In the genomic region with DNA sequence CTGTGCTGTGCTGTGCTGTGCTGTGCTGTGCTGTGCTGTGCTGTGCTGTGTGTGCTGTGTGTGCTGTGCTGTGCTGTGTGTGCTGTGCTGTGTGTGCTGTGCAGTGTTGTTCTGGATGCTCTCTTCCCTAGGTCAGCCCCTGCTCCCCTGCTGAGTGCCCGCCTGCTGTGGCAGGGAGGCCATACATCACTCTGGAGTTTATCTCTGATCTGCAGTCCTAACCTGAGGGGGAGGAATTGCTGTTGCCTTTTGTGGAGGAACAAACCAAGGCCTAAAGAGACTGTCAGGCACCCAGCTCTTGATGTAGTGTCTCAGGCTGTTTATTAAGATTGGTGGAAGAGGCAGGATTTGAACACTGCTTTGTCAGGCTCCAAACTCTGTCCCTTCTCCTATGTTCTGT, we compare ENCODE assay signal across 26 mouse cellular contexts. TPM values are rescaled to one million over a fixed set of nuclear protein-coding genes. Genes with fewer than 3 reads are reported as not detected.
DNase-seq lines count a peak whose midpoint lies in the region; ATAC-seq and TF ChIP-seq lines count a peak whose summit lies in the region.
"Had no signal": no experiment of that assay in that cellular context is flagged by ENCODE, and none has a peak within 500 bp of the region (broad histone marks: within the 10 kb centered on the region; RNA-seq: fewer than 3 reads in every experiment).

No protein-coding gene starts in this region.

- H3K9ac ChIP-seq in liver, embryonic 11.5 days (ENCODE audit: low read depth, low read length) = no peak overlapping the region
- H3K9ac ChIP-seq in liver, postnatal 0 days (replicated peaks) = no peak overlapping the region
- H3K9ac ChIP-seq: forebrain, embryonic 13.5 days; heart, embryonic 13.5 days; hindbrain, embryonic 13.5 days; neural tube, embryonic 12.5 days had no signal

- H3K4me2 ChIP-seq in liver, embryonic 11.5 days = peak overlapping the region; percentile 7; the same call in 1 of the 2 replicates
- no peak overlapping the region for H3K4me2 ChIP-seq in liver, postnatal 0 days (ENCODE audit: low read depth, low read length)
- H3K4me2 ChIP-seq: embryonic facial prominence, embryonic 13.5 days; forebrain, embryonic 13.5 days; heart, embryonic 13.5 days; hindbrain, embryonic 13.5 days; neural tube, embryonic 12.5 days had no signal

- no peak for TF ChIP-seq CTCF in G1E (IDR thresholded peaks at IDR 0.05; ENCODE audit: low read depth, low read length)
- TF ChIP-seq CTCF in liver, postnatal 0 days (IDR thresholded peaks at IDR 0.05; ENCODE audit: low read depth) = no peak

- peak overlapping the region; percentile 53; the same call in 1 of the 2 replicates for H3K4me3 ChIP-seq in G1E (ENCODE audit: low read depth, low read length)
- H3K4me3 ChIP-seq in liver, embryonic 11.5 days (ENCODE audit: low read depth, low read length) = no peak overlapping the region
- no peak overlapping the region for H3K4me3 ChIP-seq in liver, postnatal 0 days (ENCODE audit: low read depth, low read length)
- H3K4me3 ChIP-seq: embryonic facial prominence, embryonic 13.5 days; forebrain, embryonic 13.5 days; heart, embryonic 13.5 days; hindbrain, embryonic 13.5 days; neural tube, embryonic 12.5 days had no signal

- H3K27me3 ChIP-seq in G1E (ENCODE audit: insufficient read depth, low read length) = peaks cover 39% of the 10 kb centered on the region
- peaks cover 44% of the 10 kb centered on the region for H3K27me3 ChIP-seq in liver, embryonic 11.5 days (replicated peaks; ENCODE audit: control insufficient read depth, insufficient read depth, low read length)
- peaks cover 41% of the 10 kb centered on the region for H3K27me3 ChIP-seq in liver, postnatal 0 days (ENCODE audit: insufficient read depth, low read length)

- peak; percentile 71 for ATAC-seq in G1E (ENCODE audit: extremely low read depth, insufficient number of reproducible peaks, low FRiP score, poor library complexity, severe bottlenecking)
- ATAC-seq in liver, embryonic 11.5 days (replicated peaks; ENCODE audit: low FRiP score) = peak; percentile 83
- peak; percentile 28; the same call in 1 of the 2 replicates for ATAC-seq in liver, postnatal 0 days
- ATAC-seq: forebrain, embryonic 13.5 days had no signal

- TF ChIP-seq EP300 in liver, postnatal 0 days (IDR thresholded peaks at IDR 0.05; ENCODE audit: low read depth) = no peak

- peak overlapping the region; percentile 68 for H3K27ac ChIP-seq in liver, embryonic 11.5 days (ENCODE audit: low read depth, low read length)
- H3K27ac ChIP-seq in liver, postnatal 0 days (ENCODE audit: low read depth) = no peak overlapping the region
- H3K27ac ChIP-seq: embryonic facial prominence, embryonic 13.5 days; forebrain, embryonic 13.5 days; heart, embryonic 13.5 days; hindbrain, embryonic 13.5 days; neural tube, embryonic 12.5 days had no signal

- H3K36me3 ChIP-seq in G1E (replicated peaks) = no peaks in the 10 kb centered on the region
- no peaks in the 10 kb centered on the region for H3K36me3 ChIP-seq in liver, embryonic 11.5 days (ENCODE audit: control insufficient read depth, insufficient read depth, low read length)
- no peaks in the 10 kb centered on the region for H3K36me3 ChIP-seq in liver, postnatal 0 days (replicated peaks; ENCODE audit: insufficient read depth, low read length)
- H3K36me3 ChIP-seq: embryonic facial prominence, embryonic 13.5 days; heart, embryonic 13.5 days; hindbrain, embryonic 13.5 days; neural tube, embryonic 12.5 days had no signal

- H3K9me3 ChIP-seq in G1E (replicated peaks) = peaks cover 4% of the 10 kb centered on the region
- H3K9me3 ChIP-seq in liver, embryonic 11.5 days (ENCODE audit: control insufficient read depth, low read length) = no peaks in the 10 kb centered on the region
- H3K9me3 ChIP-seq in liver, postnatal 0 days (ENCODE audit: low read length) = no peaks in the 10 kb centered on the region
- H3K9me3 ChIP-seq: embryonic facial prominence, embryonic 13.5 days; forebrain, embryonic 13.5 days; heart, embryonic 13.5 days; hindbrain, embryonic 13.5 days; neural tube, embryonic 12.5 days had no signal

- H3K4me1 ChIP-seq in G1E (ENCODE audit: insufficient read depth, low read depth, low read length) = peaks cover 88% of the 10 kb centered on the region
- H3K4me1 ChIP-seq in liver, embryonic 11.5 days (replicated peaks; ENCODE audit: control insufficient read depth, insufficient read depth, low read length) = peaks cover 43% of the 10 kb centered on the region
- H3K4me1 ChIP-seq in liver, postnatal 0 days (ENCODE audit: insufficient read depth) = peaks cover 19% of the 10 kb centered on the region

- WGBS in liver, embryonic 11.5 days = 21% methylated on average over 1 of the region's 1 CpGs
- 38% methylated on average over 1 of the region's 1 CpGs for WGBS in liver, postnatal 0 days (ENCODE audit: insufficient replicate concordance)

- peak; percentile 31 for DNase-seq in embryo, embryonic 10 days (ENCODE audit: low spot score)
- DNase-seq in embryo, embryonic 9.5 days (ENCODE audit: extremely low spot score) = no peak
- DNase-seq in G1E (ENCODE audit: low spot score) = peak; percentile 88
- no peak for DNase-seq in liver, embryonic 11.5 days (ENCODE audit: low spot score)
- no peak for DNase-seq in liver, postnatal 0 days
- DNase-seq in left cerebral cortex, postnatal 36 days (ENCODE audit: low spot score in 2 of 2) = no peak
- no peak for DNase-seq in left cerebral cortex, adult 8-10 months (ENCODE audit: low spot score in 2 of 2)
- no peak for DNase-seq in testis, postnatal 10 days (ENCODE audit: low spot score)
- DNase-seq: adrenal gland, postnatal 25 days; cerebellum, adult 11-12 months; heart, adult 11 months; heart, postnatal 14 days; kidney, adult 11 months; lung, adult 18-20 months; lung, postnatal 14 days; retina, postnatal 1 day; right cerebral cortex, postnatal 25 days; spleen, adult 18-20 months; thymus, postnatal 14 days had no signal

- intact Hi-C loops in left cerebral cortex, postnatal 36 days (cut with DNase I) = no loop called here

RNA-seq across cellular contexts. Expression of gene Asic4, which starts 12.4 kb away (rescaled TPM):
- 1.1 and 2.9 TPM in 2 replicates for total RNA-seq in G1E (2014; fragmentation: Nextera tagmentation)
- total RNA-seq in G1E (2017) = 1.7 and 2.6 TPM in 2 replicates
- 8.7 and 8.8 TPM in 2 replicates for polyA plus RNA-seq in G1E (2012)
- 0.56 and 0.65 TPM in 2 replicates for polyA plus RNA-seq in liver, embryonic 11.5 days (2014; fragmentation: Nextera tagmentation; extraction: Ambion mirVana)
- not detected in 2 replicates for polyA plus RNA-seq in liver, postnatal 0 days (2015; fragmentation: Nextera tagmentation; extraction: Ambion mirVana)
- total RNA-seq in left cerebral cortex, postnatal 36 days (2021) = 10 to 100 TPM; 13.2 to 15.7 TPM
- 10 to 100 TPM; 21.5 to 26.7 (median 25.1) TPM for total RNA-seq in left cerebral cortex, adult 8-10 months (2022)
- total RNA-seq: gastrocnemius, adult 8-10 months; heart, postnatal 14 days; megakaryocyte, adult 5-6 weeks had no signal

RNA-seq across cellular contexts. Expression of gene Chpf, which starts 16.5 kb away (rescaled TPM):
- total RNA-seq in G1E (2014; fragmentation: Nextera tagmentation) = 19.9 and 23.6 TPM in 2 replicates
- total RNA-seq in G1E (2017) = 12.0 and 16.6 TPM in 2 replicates
- polyA plus RNA-seq in G1E (2012) = 119 and 121 TPM in 2 replicates
- polyA plus RNA-seq in liver, embryonic 11.5 days (2014; fragmentation: Nextera tagmentation; extraction: Ambion mirVana) = 17.7 and 17.9 TPM in 2 replicates
- 3.1 and 3.3 TPM in 2 replicates for polyA plus RNA-seq in liver, postnatal 0 days (2015; fragmentation: Nextera tagmentation; extraction: Ambion mirVana)
- total RNA-seq in left cerebral cortex, postnatal 36 days (2021) = 10 to 100 TPM; 75.3 to 86.3 TPM
- 10 to 100 TPM; 76.6 to 84.3 (median 80.0) TPM for total RNA-seq in left cerebral cortex, adult 8-10 months (2022)

RNA-seq across cellular contexts. Expression of gene Tmem198, which starts 16.7 kb away (rescaled TPM):
- total RNA-seq in G1E (2014; fragmentation: Nextera tagmentation) (0.30 TPM in 1 of 2 replicates, not detected in the other), G1E (2017) (0.76 and 1.1 TPM in 2 replicates)
- polyA plus RNA-seq in G1E (2012) = 4.0 and 4.8 TPM in 2 replicates
- 0.15 and 0.26 TPM in 2 replicates for polyA plus RNA-seq in liver, embryonic 11.5 days (2014; fragmentation: Nextera tagmentation; extraction: Ambion mirVana)
- 0.08 TPM in 1 of 2 replicates, not detected in the other for polyA plus RNA-seq in liver, postnatal 0 days (2015; fragmentation: Nextera tagmentation; extraction: Ambion mirVana)
- total RNA-seq in left cerebral cortex, postnatal 36 days (2021) = 100 to 1,000 TPM in 1 of 2 experiments, 10 to 100 TPM in 1; 94.2 to 105 TPM
- total RNA-seq in left cerebral cortex, adult 8-10 months (2022) = 10 to 100 TPM; 62.4 to 70.5 (median 64.8) TPM
- total RNA-seq: gastrocnemius, adult 8-10 months had no signal

RNA-seq across cellular contexts. Expression of gene Gmppa, which starts 26.9 kb away (rescaled TPM):
- total RNA-seq in G1E (2014; fragmentation: Nextera tagmentation) = 179 and 182 TPM in 2 replicates
- total RNA-seq in G1E (2017) = 178 and 183 TPM in 2 replicates
- polyA plus RNA-seq in G1E (2012) = 328 and 349 TPM in 2 replicates
- 64.0 and 69.1 TPM in 2 replicates for polyA plus RNA-seq in liver, embryonic 11.5 days (2014; fragmentation: Nextera tagmentation; extraction: Ambion mirVana)
- 21.0 and 22.0 TPM in 2 replicates for polyA plus RNA-seq in liver, postnatal 0 days (2015; fragmentation: Nextera tagmentation; extraction: Ambion mirVana)
- 10 to 100 TPM; 50.0 to 59.0 TPM for total RNA-seq in left cerebral cortex, postnatal 36 days (2021)
- total RNA-seq in left cerebral cortex, adult 8-10 months (2022) = 10 to 100 TPM; 48.0 to 64.9 (median 62.3) TPM

RNA-seq across cellular contexts. Expression of gene Obsl1, which starts 43.6 kb away (rescaled TPM):
- total RNA-seq in G1E (2014; fragmentation: Nextera tagmentation) = not detected in 2 replicates
- total RNA-seq in G1E (2017) = 0.05 and 0.17 TPM in 2 replicates
- not detected in 2 replicates for polyA plus RNA-seq in G1E (2012)
- 42.5 and 45.6 TPM in 2 replicates for polyA plus RNA-seq in liver, embryonic 11.5 days (2014; fragmentation: Nextera tagmentation; extraction: Ambion mirVana)
- 3.4 and 4.5 TPM in 2 replicates for polyA plus RNA-seq in liver, postnatal 0 days (2015; fragmentation: Nextera tagmentation; extraction: Ambion mirVana)
- total RNA-seq in left cerebral cortex, postnatal 36 days (2021) = 10 to 100 TPM; 25.4 to 33.2 TPM
- 10 to 100 TPM; 25.9 to 30.7 (median 28.7) TPM for total RNA-seq in left cerebral cortex, adult 8-10 months (2022)
- total RNA-seq: megakaryocyte, adult 5-6 weeks had no signal

Comparison
In these comparisons a context has a peak if more than half of its experiments do, and no peak if none do; other contexts are left out.
1. DNase-seq: peak in embryo, embryonic 10 days (single experiment) and G1E (single experiment); none in embryo, embryonic 9.5 days (single experiment), liver, embryonic 11.5 days (single experiment), liver, postnatal 0 days (single experiment), left cerebral cortex, postnatal 36 days (0 of 2), left cerebral cortex, adult 8-10 months (0 of 2) and testis, postnatal 10 days (single experiment).
2. ATAC-seq: peak in every context shown above with its lines; median percentile 83 in liver, embryonic 11.5 days; 71 in G1E; 28 in liver, postnatal 0 days.
3. RNA of gene Tmem198, which starts 16.7 kb away (total RNA-seq): 94.2 to 105 TPM in left cerebral cortex, postnatal 36 days and 62.4 to 70.5 TPM in left cerebral cortex, adult 8-10 months; 0.30 to 1.1 TPM in G1E; every median in the first group is over 10 times any median in the second.